Mouse (Mus musculus) embryonic facial prominence, embryonic 13.5 days (tissue): ENCODE data around the gene Frem1. TPM values are rescaled to one million over a fixed set of nuclear protein-coding genes. Genes with fewer than 3 reads are reported as not detected.

Experiments used
- ATAC-seq: fragments of 200-750 bp; cut with Nextera tagmentation; 2 replicates; pipeline ENCODE4 v1.8.0; 2017; ENCODE audit warnings: low read depth; ENCODE audit not compliant: insufficient number of reproducible peaks, insufficient read depth, low FRiP score, low TSS enrichment
- H3K27ac ChIP-seq: fragments of 300-500 bp; sonication (generic); 2 replicates; pipeline ENCODE4 v1.5.1; 2015; ENCODE audit warnings: moderate library complexity, mild to moderate bottlenecking, inconsistent platforms
- H3K27me3 ChIP-seq: fragments of 300-500 bp; sonication (generic); 2 replicates; pipeline ENCODE4 v1.6.1; 2015; ENCODE audit warnings: mild to moderate bottlenecking, inconsistent platforms
- H3K36me3 ChIP-seq: fragments of 300-500 bp; sonication (generic); 2 replicates; pipeline ENCODE4 v1.6.1; 2015; ENCODE audit warnings: mild to moderate bottlenecking, inconsistent platforms
- H3K4me1 ChIP-seq: fragments of 300-500 bp; sonication (generic); 2 replicates; pipeline ENCODE4 v1.6.1; 2015; ENCODE audit warnings: inconsistent platforms
- H3K4me2 ChIP-seq: fragments of 300-500 bp; sonication (generic); 2 replicates; pipeline ENCODE4 v1.6.1; 2015; ENCODE audit warnings: moderate library complexity, mild to moderate bottlenecking, inconsistent platforms
- H3K4me3 ChIP-seq: fragments of 300-500 bp; sonication (generic); 2 replicates; pipeline ENCODE4 v1.5.1; 2015; ENCODE audit warnings: mild to moderate bottlenecking, inconsistent platforms
- H3K9ac ChIP-seq: fragments of 300-500 bp; sonication (generic); 2 replicates; pipeline ENCODE4 v1.6.1; 2015; ENCODE audit warnings: mild to moderate bottlenecking, inconsistent platforms
- H3K9me3 ChIP-seq: fragments of 300-500 bp; sonication (generic); 2 replicates; pipeline ENCODE4 v1.6.1; 2016; ENCODE audit warnings: inconsistent platforms
- WGBS: fragments of 180-500 bp; shearing (Covaris S2); methylation state at CpG from one replicate; pipeline ENCODE4 v1.1.7; 2015; ENCODE audit warnings: mixed read lengths; 5-methylcytosine and 5-hydroxymethylcytosine counted together
- polyA plus RNA-seq: library from polyadenylated mRNA; unstranded; fragments of >200 nt; fragmentation: Nextera tagmentation; extraction: Ambion mirVana; gene quantifications from 2 replicates; pipeline ENCODE4 v1.2.1, GENCODE M21; 2015

The Frem1 gene
- polyA plus RNA-seq, 1 experiment from 2014 or later = 23.2 TPM

DNA sequence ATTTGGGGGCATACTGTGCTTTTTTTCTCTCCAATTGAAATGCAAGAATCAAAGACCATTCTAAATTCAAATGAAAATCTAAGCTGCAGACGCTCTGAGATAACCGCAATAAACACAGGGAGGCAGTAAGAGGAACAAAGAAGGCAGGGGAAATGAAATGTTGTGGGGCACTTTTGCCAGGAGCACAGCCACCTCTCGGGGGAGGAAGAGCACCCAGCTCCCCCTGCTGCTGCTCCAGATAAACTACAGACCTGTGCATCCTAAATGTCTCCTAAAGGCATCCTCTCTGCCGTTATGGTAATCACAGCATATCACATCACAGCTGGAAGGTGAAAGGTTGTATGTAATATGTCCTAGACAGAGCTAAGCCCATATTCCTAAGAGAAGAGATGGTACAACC lies 98.1 kb downstream of the Frem1 start:
- Histone ChIP-seq H3K27ac (no peak overlapping the region), H3K9ac (no peak overlapping the region), H3K27me3 (no peaks in the 10 kb centered on the region), H3K4me3 (no peak overlapping the region), H3K4me1 (no peaks in the 10 kb centered on the region), H3K36me3 (peaks cover 71% of the 10 kb centered on the region), H3K4me2 (no peak overlapping the region), H3K9me3 (no peaks in the 10 kb centered on the region)
- 62% methylated on average over 4 of the region's 4 CpGs for WGBS
- ATAC-seq = no peak

DNA sequence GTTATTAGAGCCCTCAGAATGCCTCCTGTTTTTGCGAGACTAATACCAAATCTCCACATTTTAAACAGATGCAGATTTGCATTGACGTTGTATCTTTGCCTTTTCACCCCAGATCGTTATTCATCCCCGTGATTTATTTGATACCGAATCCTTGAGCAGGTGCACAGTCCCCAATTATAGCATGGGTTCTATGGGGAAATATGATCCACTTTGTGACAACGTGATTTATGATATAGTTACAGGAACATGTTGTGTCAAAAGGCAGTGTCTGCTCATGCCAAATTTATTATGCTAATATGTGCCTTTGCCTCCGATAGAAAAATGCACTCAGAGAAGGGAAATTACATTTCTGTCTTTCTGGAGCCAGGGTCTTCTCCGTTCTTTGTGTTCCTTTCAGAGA lies 102.6 kb downstream of the Frem1 start:
- no peak overlapping the region for H3K27ac ChIP-seq
- 78% methylated on average over 8 of the region's 8 CpGs for WGBS
- H3K36me3 ChIP-seq = peaks cover 69% of the 10 kb centered on the region
- no peaks in the 10 kb centered on the region for H3K4me1 ChIP-seq
- H3K27me3 ChIP-seq = no peaks in the 10 kb centered on the region
- ATAC-seq = no peak
- H3K4me3 ChIP-seq = no peak overlapping the region
- H3K9me3 ChIP-seq = no peaks in the 10 kb centered on the region
- H3K4me2 ChIP-seq = no peak overlapping the region
- no peak overlapping the region for H3K9ac ChIP-seq

DNA sequence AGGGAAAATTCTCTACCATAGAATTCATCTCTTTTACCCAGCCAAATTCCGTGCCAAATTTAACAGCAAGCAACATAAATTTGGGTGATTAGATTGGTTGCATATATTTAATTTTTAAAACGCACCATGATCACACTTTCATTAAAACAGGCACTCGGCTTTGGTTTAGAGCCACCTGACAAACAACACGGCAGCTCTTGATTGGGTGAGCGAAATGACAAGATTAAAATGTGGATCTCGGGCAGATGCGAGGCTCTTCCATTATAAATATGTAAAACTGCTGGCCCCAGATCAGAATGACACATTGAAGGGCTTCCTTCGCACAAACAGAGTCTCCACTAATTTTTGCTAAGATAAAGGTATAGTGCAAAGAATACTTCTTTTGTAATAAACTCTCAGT lies 105.4 kb downstream of the Frem1 start:
- H3K4me2 ChIP-seq = no peak overlapping the region
- H3K9ac ChIP-seq = no peak overlapping the region
- H3K27me3 ChIP-seq = no peaks in the 10 kb centered on the region
- H3K27ac ChIP-seq = no peak overlapping the region
- H3K36me3 ChIP-seq = peaks cover 62% of the 10 kb centered on the region
- WGBS = 93% methylated on average over 8 of the region's 8 CpGs
- H3K9me3 ChIP-seq = no peaks in the 10 kb centered on the region
- no peak overlapping the region for H3K4me3 ChIP-seq
- no peak for ATAC-seq
- no peaks in the 10 kb centered on the region for H3K4me1 ChIP-seq

DNA sequence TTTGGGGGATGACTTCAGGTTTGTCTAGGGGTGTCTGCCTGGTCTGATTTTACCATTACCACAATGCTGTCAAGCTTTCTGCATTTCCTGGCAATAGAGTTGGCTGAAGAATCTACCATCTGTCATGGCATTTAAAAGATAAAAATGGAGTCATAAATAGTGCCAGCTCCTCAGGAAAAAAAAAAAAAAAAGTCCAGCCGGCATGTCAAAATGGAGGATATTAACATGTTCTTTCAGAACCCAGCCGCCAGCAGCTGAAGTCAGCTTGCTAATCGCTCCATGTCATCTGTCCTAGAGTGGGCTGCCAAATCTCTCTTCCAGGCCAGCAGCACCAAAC lies 105.9 kb downstream of the Frem1 start:
- no peak overlapping the region for H3K4me3 ChIP-seq
- H3K9me3 ChIP-seq = no peaks in the 10 kb centered on the region
- no peaks in the 10 kb centered on the region for H3K4me1 ChIP-seq
- H3K4me2 ChIP-seq = no peak overlapping the region
- ATAC-seq = no peak
- 73% methylated on average over 3 of the region's 3 CpGs for WGBS
- no peaks in the 10 kb centered on the region for H3K27me3 ChIP-seq
- H3K27ac ChIP-seq = no peak overlapping the region
- no peak overlapping the region for H3K9ac ChIP-seq
- peaks cover 66% of the 10 kb centered on the region for H3K36me3 ChIP-seq

DNA sequence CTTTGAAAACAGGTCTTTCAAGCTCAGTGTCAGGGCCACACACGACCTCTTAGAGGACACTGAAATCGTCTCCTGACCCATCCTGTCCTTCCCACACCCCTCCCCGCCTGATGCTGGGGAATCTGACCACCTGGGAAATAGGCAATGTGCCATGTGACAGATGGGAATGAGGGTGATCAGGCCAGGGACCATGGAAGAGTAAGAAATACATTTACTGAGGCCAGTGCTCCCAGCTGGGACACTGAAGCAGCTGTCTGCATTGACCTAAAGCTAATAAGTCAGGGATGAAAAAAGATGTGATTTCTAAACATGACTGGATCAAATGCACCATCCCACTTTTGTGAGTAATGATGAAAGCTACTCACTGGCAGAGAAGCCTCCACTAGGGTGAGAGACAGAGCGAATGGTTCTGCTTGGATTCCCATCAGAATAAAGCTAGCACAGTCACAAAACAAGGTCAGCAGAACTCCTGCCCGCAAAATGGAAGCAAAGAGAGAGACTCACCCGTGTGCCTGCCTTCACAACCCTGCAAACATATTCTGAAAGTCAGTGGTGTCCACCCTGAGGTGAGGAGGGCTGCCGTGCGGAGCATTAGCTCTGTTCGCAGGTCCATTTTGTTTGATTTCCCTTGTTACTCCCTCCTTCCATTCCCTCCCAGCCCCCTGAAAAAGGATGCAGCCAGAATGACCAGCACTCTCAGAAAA lies 106.4 kb downstream of the Frem1 start:
- H3K27ac ChIP-seq = no peak overlapping the region
- no peak for ATAC-seq
- H3K9ac ChIP-seq = no peak overlapping the region
- H3K4me2 ChIP-seq = no peak overlapping the region
- 82% methylated on average over 9 of the region's 9 CpGs for WGBS
- H3K27me3 ChIP-seq = no peaks in the 10 kb centered on the region
- peaks cover 69% of the 10 kb centered on the region for H3K36me3 ChIP-seq
- no peaks in the 10 kb centered on the region for H3K4me1 ChIP-seq
- no peak overlapping the region for H3K4me3 ChIP-seq
- no peaks in the 10 kb centered on the region for H3K9me3 ChIP-seq

DNA sequence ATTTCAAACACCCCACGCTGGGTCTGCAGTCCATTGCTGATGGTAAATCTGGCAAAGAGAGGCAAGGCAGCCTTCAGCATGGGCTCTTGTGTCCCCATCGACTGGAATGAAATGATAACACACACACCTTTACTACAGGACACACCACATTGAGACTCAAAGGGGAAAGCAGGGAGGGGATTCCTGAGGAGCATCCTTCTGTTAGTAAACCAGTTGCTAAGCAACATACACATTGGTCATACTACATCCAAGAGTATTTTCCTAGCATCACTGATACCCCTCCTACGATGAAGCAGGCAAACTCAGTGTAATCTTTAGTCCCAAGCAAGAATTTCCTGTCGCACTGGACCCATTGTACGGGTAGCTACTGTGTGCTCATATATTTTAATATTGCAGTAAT lies 111.5 kb downstream of the Frem1 start:
- peaks cover 58% of the 10 kb centered on the region for H3K36me3 ChIP-seq
- H3K9ac ChIP-seq = no peak overlapping the region
- H3K4me2 ChIP-seq = no peak overlapping the region
- no peaks in the 10 kb centered on the region for H3K9me3 ChIP-seq
- WGBS = 91% methylated on average over 5 of the region's 5 CpGs
- no peak for ATAC-seq
- H3K4me3 ChIP-seq = no peak overlapping the region
- no peaks in the 10 kb centered on the region for H3K27me3 ChIP-seq
- no peaks in the 10 kb centered on the region for H3K4me1 ChIP-seq
- no peak overlapping the region for H3K27ac ChIP-seq

DNA sequence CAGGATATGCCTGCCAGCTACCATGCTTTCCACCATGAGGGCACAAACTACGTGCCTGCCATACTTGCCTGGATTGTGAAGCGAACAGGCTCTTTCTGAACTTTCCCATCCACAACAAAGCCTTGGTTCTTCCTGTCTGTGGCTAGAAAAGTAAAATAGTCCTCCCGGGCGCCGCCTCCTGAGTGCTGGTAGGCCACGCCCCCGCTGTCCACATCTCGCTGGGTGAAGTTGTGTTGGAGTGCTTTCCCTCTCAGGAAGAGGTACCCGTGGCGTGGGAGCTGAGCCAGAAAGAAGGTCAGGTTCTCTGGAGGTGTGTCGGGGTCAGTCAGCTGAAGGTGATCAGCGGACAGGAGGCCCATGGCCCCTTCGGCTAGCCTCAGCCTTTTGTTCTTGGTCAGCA lies 111.9 kb downstream of the Frem1 start:
- ATAC-seq = no peak
- H3K4me1 ChIP-seq = no peaks in the 10 kb centered on the region
- H3K27me3 ChIP-seq = no peaks in the 10 kb centered on the region
- H3K4me2 ChIP-seq = no peak overlapping the region
- peaks cover 54% of the 10 kb centered on the region for H3K36me3 ChIP-seq
- 82% methylated on average over 13 of the region's 13 CpGs for WGBS
- H3K4me3 ChIP-seq = no peak overlapping the region
- H3K9ac ChIP-seq = no peak overlapping the region
- H3K9me3 ChIP-seq = no peaks in the 10 kb centered on the region
- H3K27ac ChIP-seq = no peak overlapping the region

DNA sequence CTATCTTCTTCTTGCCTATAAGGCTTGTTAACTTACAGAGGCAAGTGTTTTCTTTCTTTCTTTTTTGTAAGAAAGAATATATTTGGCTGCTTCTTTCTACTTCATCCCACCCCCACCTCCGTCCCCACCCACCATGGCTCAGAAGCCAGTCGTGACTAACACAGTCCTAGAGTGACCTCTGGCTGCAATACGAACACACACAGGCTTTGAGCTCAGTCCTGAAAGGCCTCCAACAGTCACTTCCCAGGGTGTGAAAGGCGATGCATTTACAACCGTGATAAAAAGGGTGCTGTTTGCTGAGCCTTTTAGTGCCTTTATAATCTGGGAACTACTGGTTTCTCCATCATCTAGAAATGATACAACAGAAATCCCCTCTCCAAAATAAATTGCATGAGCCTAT lies 117.8 kb downstream of the Frem1 start:
- Histone ChIP-seq H3K27me3 (no peaks in the 10 kb centered on the region), H3K27ac (no peak overlapping the region), H3K4me2 (no peak overlapping the region), H3K4me1 (no peaks in the 10 kb centered on the region), H3K9ac (no peak overlapping the region), H3K36me3 (peaks cover 21% of the 10 kb centered on the region), H3K9me3 (no peaks in the 10 kb centered on the region), H3K4me3 (no peak overlapping the region)
- 34% methylated on average over 5 of the region's 5 CpGs for WGBS
- no peak for ATAC-seq

DNA sequence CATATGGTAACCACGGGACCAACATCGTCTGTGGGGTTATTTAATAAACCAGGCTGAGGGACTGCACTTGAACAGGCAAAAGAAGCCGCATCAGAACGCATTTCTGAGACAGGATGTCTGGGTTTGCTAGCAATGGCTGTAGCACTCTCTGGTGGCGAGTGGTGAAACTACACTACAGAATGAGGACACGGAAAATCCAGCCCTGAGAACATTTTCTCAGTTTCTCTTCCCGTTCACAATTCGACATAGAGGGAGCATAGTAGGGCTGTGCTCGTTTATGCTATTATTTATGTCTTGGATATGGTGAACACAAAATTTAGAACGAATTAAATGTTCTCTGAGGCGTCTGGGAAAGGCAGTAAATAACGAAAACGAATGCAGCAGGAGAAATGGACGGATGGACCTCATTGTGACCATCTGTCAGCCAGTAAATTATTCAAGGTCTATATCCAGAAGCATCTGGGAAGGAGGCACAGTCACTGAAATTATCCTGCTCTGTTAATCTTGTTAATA lies 118.4 kb downstream of the Frem1 start:
- WGBS = 19% methylated on average over 14 of the region's 14 CpGs
- H3K27me3 ChIP-seq = no peaks in the 10 kb centered on the region
- no peak for ATAC-seq
- H3K9ac ChIP-seq = no peak overlapping the region
- no peak overlapping the region for H3K4me3 ChIP-seq
- no peaks in the 10 kb centered on the region for H3K9me3 ChIP-seq
- H3K27ac ChIP-seq = no peak overlapping the region
- no peaks in the 10 kb centered on the region for H3K4me1 ChIP-seq
- peaks cover 18% of the 10 kb centered on the region for H3K36me3 ChIP-seq
- peak overlapping the region; percentile 26 for H3K4me2 ChIP-seq

DNA sequence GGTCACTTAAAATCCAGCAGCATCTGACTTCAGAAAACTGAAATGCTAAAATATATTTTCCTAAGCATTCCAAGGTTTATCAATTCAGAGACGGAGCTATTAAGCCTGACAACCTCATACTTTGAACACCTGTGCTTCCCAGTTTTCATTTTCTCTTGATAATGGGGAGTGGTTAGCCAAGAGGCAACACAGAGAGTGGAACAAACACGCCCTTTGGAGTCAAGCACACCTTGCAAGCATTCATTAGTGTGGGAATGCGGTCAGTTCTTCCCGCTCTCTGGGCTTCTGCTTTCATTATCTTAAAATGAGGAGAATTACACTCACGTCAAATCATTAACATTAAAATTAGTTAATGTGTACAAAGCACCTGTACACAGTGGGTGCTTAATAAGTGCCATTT lies 122.1 kb downstream of the Frem1 start:
- Histone ChIP-seq H3K36me3 (peaks cover 26% of the 10 kb centered on the region), H3K9me3 (no peaks in the 10 kb centered on the region), H3K4me1 (no peaks in the 10 kb centered on the region), H3K9ac (no peak overlapping the region), H3K27me3 (no peaks in the 10 kb centered on the region), H3K4me3 (no peak overlapping the region), H3K4me2 (no peak overlapping the region), H3K27ac (no peak overlapping the region)
- ATAC-seq = no peak
- WGBS = 87% methylated on average over 5 of the region's 5 CpGs

DNA sequence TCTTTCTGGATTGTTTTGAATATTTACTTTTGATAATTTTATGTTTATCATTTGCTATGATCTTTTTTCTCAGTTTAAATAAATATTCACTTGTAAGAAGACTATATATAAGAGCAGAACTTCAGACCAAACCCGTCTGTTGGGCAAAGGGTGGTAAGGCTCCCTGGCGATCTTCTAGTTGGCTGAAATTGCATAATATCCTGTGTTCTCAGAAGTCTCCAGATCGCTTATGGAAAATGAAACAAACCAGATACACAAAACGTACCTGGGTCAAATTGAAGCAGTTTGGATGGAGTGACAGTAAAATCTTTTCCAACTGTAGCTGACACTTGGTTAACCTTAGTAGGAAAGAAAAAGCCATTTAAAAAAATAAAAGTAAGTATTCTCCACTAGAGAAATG lies 130.2 kb downstream of the Frem1 start:
- H3K9me3 ChIP-seq = no peaks in the 10 kb centered on the region
- H3K27me3 ChIP-seq = no peaks in the 10 kb centered on the region
- peaks cover 27% of the 10 kb centered on the region for H3K36me3 ChIP-seq
- ATAC-seq = no peak
- H3K9ac ChIP-seq = no peak overlapping the region
- H3K4me2 ChIP-seq = no peak overlapping the region
- H3K4me1 ChIP-seq = no peaks in the 10 kb centered on the region
- 75% methylated on average over 4 of the region's 4 CpGs for WGBS
- no peak overlapping the region for H3K4me3 ChIP-seq
- no peak overlapping the region for H3K27ac ChIP-seq

DNA sequence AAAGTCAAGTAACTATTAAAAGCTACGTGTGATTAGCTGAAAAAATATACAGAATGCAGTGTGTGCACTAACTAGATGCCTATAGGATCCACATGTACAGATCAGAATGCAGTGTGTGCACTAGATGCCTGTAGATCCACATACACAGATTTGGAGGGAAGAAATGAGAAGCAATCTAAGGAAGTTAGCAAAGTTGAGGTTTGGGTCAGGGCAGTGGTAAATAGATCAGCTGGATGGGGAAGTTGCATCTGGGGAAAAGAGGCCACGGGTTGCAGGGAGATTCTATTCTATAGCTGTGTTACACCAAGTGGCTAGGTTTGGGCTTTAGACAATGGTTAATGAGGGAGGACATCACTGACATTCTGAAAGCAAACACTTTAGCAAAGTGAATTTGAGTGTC lies 133.5 kb downstream of the Frem1 start:
- Histone ChIP-seq H3K9ac (no peak overlapping the region), H3K4me1 (peaks cover 9% of the 10 kb centered on the region), H3K27ac (no peak overlapping the region), H3K36me3 (peaks cover 29% of the 10 kb centered on the region), H3K4me2 (no peak overlapping the region), H3K4me3 (no peak overlapping the region), H3K27me3 (no peaks in the 10 kb centered on the region), H3K9me3 (no peaks in the 10 kb centered on the region)
- WGBS = 71% methylated on average over 2 of the region's 2 CpGs
- ATAC-seq = no peak
